Mouse (Mus musculus): Measurements from ENCODE around the gene Nupr1l. TPM values are rescaled to one million over a fixed set of nuclear protein-coding genes. Genes with fewer than 3 reads are reported as not detected.

Gene Nupr1l
- total RNA-seq, 1 experiment from 2014 or later = 6.0 TPM

DNA sequence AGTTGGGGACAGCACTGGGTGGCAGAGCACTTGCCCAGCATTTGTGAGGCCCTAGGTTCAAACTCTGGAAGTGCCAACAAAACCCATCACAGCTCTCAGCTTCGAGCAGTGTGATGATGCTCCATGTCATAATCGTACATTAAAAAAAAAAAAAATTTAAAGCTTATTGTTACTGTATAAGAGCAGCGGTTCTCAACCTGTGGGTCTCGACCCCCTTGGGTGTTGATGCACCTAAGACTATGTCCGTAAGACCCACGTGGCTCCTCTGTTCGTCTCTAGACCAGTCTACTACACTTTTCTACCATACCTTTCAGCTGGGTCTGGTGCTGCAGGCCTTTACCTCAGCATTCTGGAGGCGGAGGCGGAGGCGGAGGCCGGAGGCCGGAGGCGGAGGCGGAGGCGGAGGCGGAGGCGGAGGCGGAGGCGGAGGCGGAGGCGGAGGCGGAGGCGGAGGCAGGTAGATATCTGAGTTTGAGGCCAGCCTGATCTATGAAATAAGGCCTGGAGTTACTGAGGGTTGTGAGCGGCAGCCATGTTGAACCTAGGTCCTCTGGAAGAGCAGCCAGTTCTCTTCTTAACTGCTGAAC lies 9.8 kb downstream of the Nupr1l start:
- no peak for DNase-seq

GRCm38 (mm10) chr5:129918752-129919151 lies 10.4 kb downstream of the Nupr1l start:
- DNase-seq = peak; percentile 3

- DNase-seq = no peak
Measured at GRCm38 (mm10) chr5:129919320-129919719, 11.0 kb downstream of the Nupr1l start.

- no peak for DNase-seq
Measured at GRCm38 (mm10) chr5:129921972-129922371, 13.6 kb downstream of the Nupr1l start.

DNA sequence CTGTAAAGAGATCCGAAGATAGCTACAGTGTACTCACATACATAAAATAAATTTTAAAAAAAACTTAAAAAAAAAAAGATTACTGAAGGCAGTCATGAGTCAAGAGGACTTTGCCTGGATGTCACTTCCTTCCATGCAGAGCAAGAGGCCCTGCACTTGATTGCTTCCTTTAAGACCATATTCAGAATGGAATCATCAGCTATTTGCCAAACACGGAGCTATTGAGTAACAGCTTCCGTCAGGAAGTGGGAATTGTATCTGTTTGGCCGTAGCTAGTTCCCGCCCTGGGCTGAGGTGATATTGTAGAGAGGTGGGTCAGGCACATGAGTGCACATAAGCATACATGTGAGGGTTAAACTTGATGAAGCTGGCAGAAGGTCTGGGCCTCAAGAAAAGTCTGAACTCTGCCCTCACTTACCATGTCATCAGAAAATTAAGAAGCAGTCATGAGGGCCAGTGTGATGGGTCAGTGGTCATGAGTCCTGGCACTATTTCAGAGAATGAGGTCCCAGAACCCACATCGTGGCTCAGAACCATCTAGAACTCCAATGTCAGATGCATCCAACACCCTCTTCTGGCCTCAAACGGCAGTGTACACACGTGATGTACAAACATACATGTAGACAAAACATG lies 16.6 kb downstream of the Nupr1l start:
- no peak for DNase-seq

DNA sequence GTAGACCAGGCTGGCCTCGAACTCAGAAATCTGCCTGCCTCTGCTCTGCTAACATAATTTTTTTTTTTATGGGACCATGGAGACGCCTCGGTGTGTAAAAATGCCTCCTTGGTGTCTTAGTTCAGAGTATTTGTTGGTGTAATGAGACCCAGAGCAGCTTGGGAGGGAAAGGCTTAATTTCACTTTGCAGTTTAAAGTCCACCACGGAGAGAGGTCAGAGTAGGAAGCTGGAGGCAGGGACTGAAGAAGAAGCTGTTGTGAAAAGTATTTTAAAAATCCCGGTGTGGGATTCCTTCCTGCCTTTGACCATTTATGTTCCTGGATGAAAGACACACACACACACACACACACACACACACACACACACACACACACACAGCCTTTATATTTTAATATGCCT lies 17.6 kb downstream of the Nupr1l start:
- no peak for DNase-seq

DNA sequence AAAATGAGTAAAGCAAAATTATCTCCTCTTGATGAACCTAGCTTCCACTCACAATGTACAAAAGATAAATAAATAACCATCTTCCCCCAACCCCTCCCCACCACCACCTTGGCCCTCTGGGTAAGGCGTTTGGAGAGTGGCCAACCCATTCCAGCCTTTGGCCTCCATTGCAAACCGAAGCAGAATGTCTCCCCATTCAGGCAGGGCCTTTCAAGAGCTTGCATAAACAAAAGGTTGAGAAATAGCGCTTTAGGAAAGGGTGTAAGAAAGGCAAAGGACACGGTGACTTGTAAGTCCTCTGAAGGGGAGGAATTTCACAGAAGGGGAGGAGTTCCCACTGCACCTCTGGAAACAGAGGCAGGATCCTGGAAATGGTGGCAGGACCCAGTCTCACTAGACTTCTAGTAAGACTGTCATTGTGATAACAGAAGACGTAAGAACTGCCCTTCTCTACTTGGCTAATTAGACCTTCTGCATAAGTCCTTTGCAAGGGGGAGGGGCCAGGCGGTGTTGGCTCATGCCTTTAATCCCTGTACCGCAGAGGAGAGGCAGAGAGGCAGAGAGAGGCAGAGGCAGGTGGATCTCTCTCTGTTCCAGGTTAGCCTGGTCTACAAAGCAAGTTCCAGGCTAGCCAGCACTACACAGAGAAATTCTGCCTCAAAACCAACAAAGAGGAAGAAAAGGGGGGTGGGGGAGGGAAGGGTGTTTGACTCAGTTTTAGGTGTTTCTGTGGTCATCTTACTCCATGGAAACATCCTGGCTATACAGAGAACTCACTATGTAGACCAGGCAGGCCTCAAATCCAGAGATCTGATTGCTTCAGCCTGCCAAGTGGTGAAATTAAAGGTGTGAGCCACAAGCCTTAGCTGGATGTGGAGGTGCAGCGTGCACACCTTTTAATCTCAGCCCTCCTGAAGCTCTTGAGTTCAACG lies 21.9 kb downstream of the Nupr1l start:
- no peak for DNase-seq

DNA sequence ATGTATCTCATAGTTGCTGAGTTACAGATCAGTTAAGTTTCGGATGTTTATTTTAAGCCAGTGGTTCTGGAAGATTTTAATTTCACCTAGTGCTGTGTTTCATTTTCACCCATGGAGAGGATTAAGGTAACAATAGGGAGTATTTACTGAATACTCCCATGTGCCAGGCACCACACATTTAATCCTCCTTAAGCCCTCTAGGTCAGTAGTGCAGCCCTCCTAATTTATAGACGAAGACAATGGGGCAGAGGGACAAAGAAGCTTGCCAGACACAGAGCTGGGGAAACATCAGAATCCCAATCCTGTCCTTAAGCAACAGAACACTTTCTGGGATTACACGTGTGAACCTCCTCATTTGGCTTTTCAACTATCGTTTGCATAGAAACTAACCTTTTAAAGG lies 28.6 kb downstream of the Nupr1l start:
- DNase-seq = no peak

- DNase-seq = no peak
Measured at GRCm38 (mm10) chr5:129940281-129940680, 31.9 kb downstream of the Nupr1l start.

- no peak for DNase-seq
Measured at GRCm38 (mm10) chr5:129940736-129941494, 32.6 kb downstream of the Nupr1l start.

DNA sequence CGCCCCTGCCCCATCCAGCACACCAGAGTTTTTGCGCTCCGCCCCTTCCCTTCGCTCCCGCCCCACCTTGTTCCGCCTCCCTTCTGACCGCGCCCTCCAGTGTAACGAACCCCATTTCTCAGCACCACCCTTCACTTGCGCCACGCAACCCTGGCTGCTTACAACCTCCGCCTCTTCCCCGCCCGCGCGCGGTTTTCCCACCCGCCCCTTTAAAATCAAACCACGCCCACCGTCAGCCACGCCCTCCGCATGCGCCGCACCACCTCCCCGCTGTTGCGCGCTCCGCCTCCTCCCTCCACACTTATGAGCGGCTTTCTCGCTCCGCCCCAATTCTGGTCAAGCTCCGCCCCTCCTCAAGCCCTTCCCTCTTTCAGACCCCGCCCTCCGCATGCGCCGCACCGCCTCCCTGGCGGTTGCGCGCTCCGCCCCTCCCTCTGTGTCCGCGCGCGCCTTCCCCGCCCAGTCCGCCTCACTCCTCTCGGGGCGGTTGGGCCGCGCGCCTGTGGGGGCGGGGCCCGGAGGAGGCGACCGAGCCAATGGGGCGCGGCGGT lies 33.2 kb downstream of the Nupr1l start, which contains the start of gene Vkorc1l1:
Vkorc1l1 (plus strand) TSS at position 476 of the 551 bp plus-strand sequence.
- peak; percentile 99 for DNase-seq

DNA sequence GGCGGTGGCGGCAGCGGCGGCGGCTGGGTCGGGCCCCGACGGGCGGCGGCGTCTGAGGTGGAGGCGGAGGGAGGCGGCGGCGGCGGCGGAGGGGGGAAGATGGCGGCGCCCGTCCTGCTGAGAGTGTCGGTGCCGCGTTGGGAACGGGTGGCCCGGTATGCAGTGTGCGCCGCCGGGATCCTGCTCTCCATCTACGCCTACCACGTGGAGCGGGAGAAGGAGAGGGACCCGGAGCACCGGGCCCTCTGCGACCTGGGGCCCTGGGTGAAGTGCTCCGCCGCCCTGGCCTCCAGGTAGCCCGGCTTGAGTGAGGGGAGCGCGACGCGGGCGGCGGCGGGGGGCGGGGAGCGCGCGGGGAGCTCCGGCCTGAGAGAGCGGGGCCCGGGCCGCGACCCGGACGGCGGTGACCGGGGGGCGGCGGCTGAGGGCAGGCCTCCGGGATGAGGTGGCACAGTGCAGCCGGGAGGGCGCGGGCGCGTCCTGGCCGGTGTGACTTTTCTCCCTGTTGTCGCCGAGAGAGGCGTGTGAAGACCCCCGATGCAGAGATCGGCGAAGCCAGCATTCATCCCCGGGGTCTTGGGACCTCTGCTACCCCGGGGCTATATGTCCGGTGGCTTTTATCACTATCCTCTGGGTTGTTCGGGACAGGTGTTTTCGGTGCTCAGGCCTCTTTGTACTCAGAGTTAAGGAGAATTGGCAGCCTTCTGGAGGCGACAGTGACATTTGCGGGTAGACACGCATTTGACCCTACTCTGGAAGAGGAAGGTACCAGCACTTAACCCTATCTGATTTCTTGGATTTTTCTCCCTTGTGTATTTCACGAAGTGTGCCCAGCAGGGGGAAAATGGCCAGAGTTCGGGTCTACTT lies 34.0 kb downstream of the Nupr1l start:
- peak; percentile 44 for DNase-seq

DNA sequence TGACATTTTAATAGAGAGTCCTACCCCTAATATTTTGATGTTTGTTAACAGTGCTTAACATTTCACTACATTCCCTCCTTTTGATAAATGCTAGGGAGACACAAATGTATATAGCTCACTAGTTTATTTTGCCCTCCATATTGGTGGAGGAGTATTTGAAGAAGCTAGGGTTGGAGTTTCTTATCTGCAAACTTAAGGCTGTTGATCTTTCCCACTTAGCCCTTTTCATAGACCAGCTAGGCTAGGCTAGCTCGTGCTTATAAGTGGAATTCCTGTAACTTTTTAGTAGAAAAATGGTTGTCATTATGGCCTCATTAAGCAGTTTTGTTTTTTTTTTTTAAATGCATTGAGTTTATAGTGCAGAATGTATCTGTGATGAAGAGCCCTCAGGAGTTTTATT lies 35.1 kb downstream of the Nupr1l start:
- no peak for DNase-seq

GRCm38 (mm10) chr5:129947528-129948033 lies 39.2 kb downstream of the Nupr1l start:
- DNase-seq = no peak

GRCm38 (mm10) chr5:129952143-129952542 lies 43.8 kb downstream of the Nupr1l start:
- no peak for DNase-seq

GRCm38 (mm10) chr5:129954473-129955254 lies 46.3 kb downstream of the Nupr1l start:
- DNase-seq = peak; percentile 34

GRCm38 (mm10) chr5:129955792-129956191 lies 47.5 kb downstream of the Nupr1l start:
- no peak for DNase-seq

DNA sequence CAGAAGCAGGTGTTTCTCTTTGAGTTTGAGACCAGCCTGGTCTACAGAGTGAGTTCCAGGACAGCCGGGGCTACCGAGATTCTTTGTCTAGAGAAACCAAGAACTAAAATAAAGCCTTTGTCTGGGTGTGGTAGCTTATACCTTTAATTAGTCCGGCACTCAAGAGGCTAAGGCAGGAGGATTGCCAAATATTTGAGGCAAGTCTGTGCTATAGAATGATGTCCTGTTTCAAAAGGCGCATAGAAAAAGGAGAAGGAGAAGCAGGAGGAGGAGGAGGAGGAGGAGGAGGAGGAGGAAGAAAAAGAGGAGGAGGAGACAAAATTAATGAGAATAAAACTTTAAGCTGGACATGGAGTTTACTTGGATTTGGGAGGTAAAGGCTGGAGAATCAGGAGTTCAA lies 54.9 kb downstream of the Nupr1l start:
- DNase-seq = no peak
